Mouse (Mus musculus) spleen, adult 18-20 months (tissue): Measurements from ENCODE around the gene Zfp54.
A peak's percentile ranks its signal among the peaks of the same experiment; 100 is the strongest.
"Not testable (repeated sequence)": the region's sequence is repeated elsewhere in the genome, so short reads cannot be mapped to it uniquely, and the experiment has no call there.

Experiments
- DNase-seq, 2 experiments: peaks; one replicate each; pipeline ENCODE4 v3.0.0; 2022; ENCODE audit warnings: mixed read lengths in 2 of 2

Gene Zfp54

GRCm38 (mm10) chr17:21422664-21423599, at the start of gene Zfp54:
Gene Zfp54 (plus strand): TSS chr17:21423227.
- peak; percentile 61 to 69 for DNase-seq

GRCm38 (mm10) chr17:21375311-21375710, 47.7 kb upstream of the Zfp54 start:
- DNase-seq, result no peak

GRCm38 (mm10) chr17:21383391-21384056, 39.5 kb upstream of the Zfp54 start, which contains the start of gene Zfp677:
Gene Zfp677 (plus strand): TSS chr17:21383748.
- DNase-seq, result peak; percentile 64 to 68

DNA sequence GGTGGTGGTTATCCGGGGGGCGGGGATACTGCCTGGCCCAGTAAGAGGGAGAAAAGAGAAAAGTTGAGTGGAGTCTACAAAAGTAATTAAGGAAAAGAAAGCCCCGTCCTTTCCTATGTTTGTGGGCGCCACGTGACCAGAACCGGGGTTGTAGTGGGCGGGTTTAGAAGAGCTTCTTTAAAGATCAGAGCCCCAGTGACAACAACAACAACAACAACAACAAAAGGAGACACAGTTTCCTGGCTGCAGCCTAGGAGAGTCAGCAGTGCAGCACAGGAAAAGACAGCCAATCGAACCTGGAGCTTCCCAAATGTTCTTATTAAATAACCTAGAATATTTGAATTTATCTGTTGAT, 39.0 kb upstream of the Zfp54 start:
- DNase-seq, result peak in 1 of 2 experiments; percentile 42

GRCm38 (mm10) chr17:21438806-21439400, 15.9 kb downstream of the Zfp54 start:
- DNase-seq, result not testable (repeated sequence)

- peak; percentile 43 to 48 for DNase-seq
Observed at GRCm38 (mm10) chr17:21449669-21450068, 26.6 kb downstream of the Zfp54 start.

- DNase-seq, result peak; percentile 85 to 86
Observed at GRCm38 (mm10) chr17:21450138-21450704, 27.2 kb downstream of the Zfp54 start, which contains the start of gene Zfp51. Gene Zfp51 (plus strand): TSS chr17:21450374.

DNA sequence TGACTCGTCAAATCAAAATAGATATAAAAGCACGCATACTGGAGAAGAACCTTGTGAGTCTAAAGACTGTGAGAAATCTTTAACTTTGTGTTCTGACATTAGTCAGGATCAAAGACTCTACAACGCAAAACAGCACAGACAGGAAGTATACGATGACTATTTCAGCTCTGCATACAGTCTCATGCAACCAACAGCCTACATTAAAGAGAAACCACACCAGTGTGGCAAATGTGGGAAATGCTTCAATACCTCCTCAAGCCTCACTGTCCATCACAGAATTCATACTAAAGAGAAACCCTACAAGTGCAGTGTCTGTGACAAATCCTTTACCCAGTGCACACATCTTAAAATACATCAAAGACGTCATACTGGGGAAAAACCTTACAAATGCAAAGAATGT, 40.5 kb downstream of the Zfp54 start:
- no peak for DNase-seq

- no peak for DNase-seq
Observed at GRCm38 (mm10) chr17:21472032-21472652, 49.1 kb downstream of the Zfp54 start.

- DNase-seq, result no peak
Observed at GRCm38 (mm10) chr17:21472653-21473307, 49.8 kb downstream of the Zfp54 start.

DNA sequence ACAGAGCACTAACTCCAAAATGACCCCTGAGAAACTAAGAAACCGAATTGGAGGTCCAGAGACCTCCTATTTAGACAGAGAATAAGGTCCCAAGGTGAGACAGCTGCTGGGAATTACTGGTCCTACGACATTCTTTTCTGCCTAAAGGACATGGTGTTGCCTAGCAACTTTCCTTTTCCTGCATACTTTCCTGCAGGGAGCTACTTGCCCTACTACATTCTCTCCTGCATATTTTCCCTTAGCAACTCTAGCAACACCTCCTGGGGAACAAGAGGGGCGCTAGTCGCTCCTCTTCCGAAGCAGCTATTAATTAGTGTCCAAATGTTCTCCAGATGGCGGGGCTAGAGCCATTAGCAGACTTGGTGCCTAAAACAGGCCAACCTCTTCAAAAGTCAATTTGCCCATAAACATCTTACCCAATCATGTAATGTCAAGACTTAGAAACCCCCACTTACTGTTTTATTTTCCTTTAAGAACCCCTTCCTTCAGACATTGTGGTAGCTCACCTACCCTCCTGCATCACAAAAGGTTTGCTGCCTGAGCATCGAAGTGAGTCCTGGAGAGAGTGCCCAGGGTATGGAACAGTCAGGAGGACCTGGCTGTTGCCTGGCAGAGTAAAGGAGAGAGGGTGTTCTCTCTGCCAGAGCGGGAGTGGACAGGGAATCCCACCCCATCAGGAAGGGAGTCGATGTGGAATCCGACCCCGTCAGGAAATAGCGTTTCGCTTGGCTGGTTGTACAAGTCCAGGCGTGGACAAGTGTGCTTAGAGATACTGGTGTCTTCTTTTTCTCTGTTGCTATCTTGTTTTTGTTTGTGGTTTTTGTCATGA, 50.5 kb downstream of the Zfp54 start:
- no peak for DNase-seq

DNA sequence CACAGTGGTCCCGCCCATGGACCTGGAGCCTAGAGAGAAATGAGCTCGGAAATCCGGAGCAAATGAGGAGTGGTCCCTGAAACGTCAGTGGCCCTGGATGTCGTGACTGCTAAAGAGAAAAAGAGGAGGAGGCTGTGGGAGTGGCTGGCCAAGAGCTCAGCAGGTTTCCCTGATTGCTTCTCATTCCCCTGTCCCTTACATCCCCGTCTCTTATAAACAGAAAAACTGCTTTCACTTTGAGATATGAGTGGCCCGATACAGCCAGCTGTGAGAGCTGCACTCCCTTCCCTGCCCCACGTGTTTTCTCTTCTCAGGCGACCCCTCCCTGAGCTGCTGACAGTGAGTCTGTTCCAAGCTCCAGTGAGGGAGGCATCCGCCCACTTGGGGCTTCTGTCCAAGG, 51.7 kb downstream of the Zfp54 start:
- not testable (repeated sequence) for DNase-seq

- not testable (repeated sequence) for DNase-seq
Observed at GRCm38 (mm10) chr17:21475290-21475689, 52.3 kb downstream of the Zfp54 start.

DNA sequence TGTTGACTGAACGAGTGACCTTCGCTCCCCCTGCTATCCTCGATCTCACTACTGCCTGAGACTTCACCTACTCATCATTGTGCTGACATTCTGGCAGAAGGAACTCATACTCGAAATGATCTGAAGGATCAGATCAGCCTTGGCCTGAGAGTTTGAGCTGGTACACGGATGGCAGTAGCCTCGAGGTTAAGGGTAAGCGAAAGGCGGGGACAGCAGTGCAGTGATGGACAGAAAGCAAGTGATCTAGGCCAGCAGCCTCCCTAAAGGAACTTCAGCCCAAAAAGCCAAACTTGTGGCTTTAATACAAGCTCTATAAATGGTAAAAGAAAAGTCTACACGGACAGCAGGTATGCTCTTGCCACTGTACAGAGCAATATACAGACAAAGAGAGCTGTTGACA, 53.3 kb downstream of the Zfp54 start:
- DNase-seq, result not testable (repeated sequence)

GRCm38 (mm10) chr17:21478103-21478777, 55.2 kb downstream of the Zfp54 start:
- peak in 1 of 2 experiments; percentile 22 for DNase-seq
